Mouse (Mus musculus) embryonic facial prominence, embryonic 14.5 days (tissue): Measurements from ENCODE around the gene Efcab2. TPM values are rescaled to one million over a fixed set of nuclear protein-coding genes. Genes with fewer than 3 reads are reported as not detected.

Experiments used
- ATAC-seq: fragments of 200-750 bp; cut with Nextera tagmentation; 2 replicates; pipeline ENCODE4 v1.8.0; 2017; ENCODE audit warnings: low read depth, moderate number of reproducible peaks, moderate TSS enrichment
- DNase-seq: peaks from one replicate; pipeline ENCODE4 v3.0.0-alpha.2; 2015; ENCODE audit warnings: low spot score
- H3K27ac ChIP-seq: fragments of 300-500 bp; sonication (generic); replicated peaks from 2 replicates; pipeline ENCODE4 v1.5.1; 2014; ENCODE audit warnings: low read depth, mild to moderate bottlenecking, low read length, moderate library complexity
- H3K27me3 ChIP-seq: fragments of 300-500 bp; sonication (generic); replicated peaks from 2 replicates; pipeline ENCODE4 v1.6.1; 2014; ENCODE audit warnings: low read length; ENCODE audit not compliant: control insufficient read depth, insufficient read depth
- H3K36me3 ChIP-seq: fragments of 300-500 bp; sonication (generic); 2 replicates; pipeline ENCODE4 v1.6.1; 2014; ENCODE audit warnings: low read length, mixed read lengths; ENCODE audit not compliant: control insufficient read depth, insufficient read depth
- H3K4me1 ChIP-seq: fragments of 300-500 bp; sonication (generic); 2 replicates; pipeline ENCODE4 v1.6.1; 2014; ENCODE audit warnings: antibody characterized with exemption, low read length; ENCODE audit not compliant: control insufficient read depth, insufficient read depth
- H3K4me2 ChIP-seq: fragments of 300-500 bp; sonication (generic); 2 replicates; pipeline ENCODE4 v1.6.1; 2014; ENCODE audit warnings: low read depth, mild to moderate bottlenecking, low read length, moderate library complexity, mixed read lengths
- H3K4me3 ChIP-seq: fragments of 300-500 bp; sonication (generic); 2 replicates; pipeline ENCODE4 v1.5.1; 2014; ENCODE audit warnings: low read depth, mild to moderate bottlenecking, low read length
- H3K9ac ChIP-seq: fragments of 300-500 bp; sonication (generic); 2 replicates; pipeline ENCODE4 v1.6.1; 2014; ENCODE audit warnings: low read depth, mild to moderate bottlenecking, low read length, moderate library complexity, mixed read lengths
- H3K9me3 ChIP-seq: fragments of 300-500 bp; sonication (generic); 2 replicates; pipeline ENCODE4 v1.6.1; 2016; ENCODE audit warnings: low read length; ENCODE audit not compliant: control insufficient read depth
- WGBS: fragments of 180-500 bp; shearing (Covaris S2); extraction: QIAGEN DNeasy Blood & Tissue Kit; methylation state at CpG from one replicate; pipeline ENCODE4 v1.1.7; 2014; 5-methylcytosine and 5-hydroxymethylcytosine counted together
- polyA plus RNA-seq: library from polyadenylated mRNA; unstranded; fragments of >200 nt; fragmentation: Nextera tagmentation; extraction: Ambion mirVana; gene quantifications from 2 replicates; pipeline ENCODE4 v1.2.1, GENCODE M21; 2014

Efcab2 gene
- polyA plus RNA-seq, 1 experiment from 2014 or later: 6.7 TPM

GRCm38 (mm10) chr1:178372681-178373080 lies 33.2 kb upstream of the Efcab2 start:
- Histone ChIP-seq H3K27me3 (no peaks in the 10 kb centered on the region), H3K4me3 (no peak overlapping the region), H3K4me1 (no peaks in the 10 kb centered on the region), H3K27ac (no peak overlapping the region), H3K36me3 (no peaks in the 10 kb centered on the region), H3K4me2 (no peak overlapping the region), H3K9me3 (no peaks in the 10 kb centered on the region), H3K9ac (no peak overlapping the region)
- WGBS: 84% methylated on average over 4 of the region's 4 CpGs
- ATAC-seq: no peak
- no peak for DNase-seq

DNA sequence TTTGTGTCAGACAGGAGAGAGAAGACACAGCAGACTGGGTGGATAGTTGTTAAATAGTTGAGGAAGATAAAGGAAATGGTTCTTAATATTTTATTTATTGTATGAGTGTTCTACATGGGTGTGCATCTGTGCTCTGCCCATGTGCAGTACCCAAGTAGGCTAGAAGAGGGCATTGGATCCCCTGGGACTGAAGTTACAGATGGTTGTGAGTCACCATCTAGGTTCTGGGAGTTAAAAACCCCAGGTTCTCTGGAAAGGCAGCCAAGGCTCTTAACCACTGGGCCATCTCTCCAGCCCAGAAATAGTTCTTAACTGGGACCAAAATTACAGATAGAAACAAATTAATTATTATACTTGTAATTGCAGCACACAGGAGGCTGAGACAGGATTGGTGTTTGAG lies 30.5 kb upstream of the Efcab2 start:
- no peak overlapping the region for H3K4me3 ChIP-seq
- H3K4me2 ChIP-seq: no peak overlapping the region
- H3K9ac ChIP-seq: no peak overlapping the region
- DNase-seq: no peak
- H3K36me3 ChIP-seq: no peaks in the 10 kb centered on the region
- no peak for ATAC-seq
- H3K9me3 ChIP-seq: no peaks in the 10 kb centered on the region
- no peaks in the 10 kb centered on the region for H3K4me1 ChIP-seq
- H3K27me3 ChIP-seq: no peaks in the 10 kb centered on the region
- no peak overlapping the region for H3K27ac ChIP-seq

DNA sequence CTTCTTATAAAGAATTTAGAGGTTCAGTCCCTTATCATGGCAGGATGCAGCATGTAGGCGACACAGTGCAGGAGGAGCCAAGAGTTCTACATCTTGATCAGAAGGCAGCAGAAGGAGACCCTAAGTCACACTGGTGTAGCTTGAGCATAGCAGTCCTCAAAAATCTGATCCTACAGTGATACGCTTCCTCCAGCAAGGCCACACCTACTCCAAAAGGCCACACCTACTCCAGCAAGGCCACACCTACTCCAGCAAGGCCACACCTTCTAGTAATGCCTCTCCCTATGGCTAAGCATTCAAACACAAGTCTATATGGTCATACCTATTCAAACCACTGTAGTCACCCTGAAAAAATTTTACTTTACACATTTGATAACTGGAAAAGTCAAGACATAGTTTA lies 29.8 kb upstream of the Efcab2 start:
- Histone ChIP-seq H3K4me1 (no peaks in the 10 kb centered on the region), H3K9ac (no peak overlapping the region), H3K4me2 (no peak overlapping the region), H3K4me3 (no peak overlapping the region), H3K27me3 (no peaks in the 10 kb centered on the region), H3K36me3 (no peaks in the 10 kb centered on the region), H3K9me3 (no peaks in the 10 kb centered on the region), H3K27ac (no peak overlapping the region)
- no peak for DNase-seq
- ATAC-seq: no peak
- 88% methylated on average over 2 of the region's 2 CpGs for WGBS

DNA sequence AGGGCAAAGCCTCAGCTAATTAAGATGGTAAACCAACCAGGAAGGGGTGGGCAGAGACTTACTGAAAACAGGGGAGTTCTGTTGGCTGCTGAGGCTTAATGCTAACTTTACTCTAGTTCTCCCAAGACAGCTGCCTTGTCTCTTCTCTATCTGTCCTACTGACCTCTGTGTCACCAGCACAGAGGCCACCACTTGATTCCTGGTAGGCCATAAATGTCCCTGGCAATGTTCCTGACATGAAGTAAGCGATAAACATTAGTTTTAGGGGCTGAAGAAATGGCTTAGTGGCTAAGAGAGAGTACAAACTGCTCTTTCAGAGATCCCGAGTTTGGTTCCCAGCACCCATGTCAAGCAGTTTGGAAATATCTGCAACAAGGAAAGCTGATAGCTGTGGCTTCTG lies 29.0 kb upstream of the Efcab2 start:
- H3K9me3 ChIP-seq: no peaks in the 10 kb centered on the region

DNA sequence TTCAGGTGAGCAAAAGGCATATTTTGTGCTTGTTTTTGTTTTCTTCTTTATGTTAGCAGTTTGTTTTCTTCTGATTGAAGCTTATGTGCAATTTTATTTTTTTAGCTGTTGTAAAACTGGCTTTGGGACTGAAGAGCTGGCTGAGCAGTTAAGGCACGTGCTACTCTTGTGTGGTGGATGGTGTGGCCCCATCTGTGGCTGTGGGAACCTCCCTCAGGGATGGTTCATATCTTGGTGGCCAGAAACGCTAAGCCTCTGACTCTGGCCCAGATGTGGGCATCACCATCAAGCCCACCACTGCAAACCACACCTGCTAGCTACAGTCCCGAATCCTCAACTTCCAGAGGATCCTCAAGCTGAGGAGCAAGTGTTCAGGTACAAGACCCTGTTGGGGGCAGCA lies 27.8 kb upstream of the Efcab2 start:
- H3K36me3 ChIP-seq: no peaks in the 10 kb centered on the region
- no peak overlapping the region for H3K9ac ChIP-seq
- 75% methylated on average over 3 of the region's 3 CpGs for WGBS
- no peak overlapping the region for H3K4me3 ChIP-seq
- H3K27me3 ChIP-seq: no peaks in the 10 kb centered on the region
- H3K4me2 ChIP-seq: no peak overlapping the region
- DNase-seq (no peak), ATAC-seq (no peak)
- no peaks in the 10 kb centered on the region for H3K4me1 ChIP-seq
- no peaks in the 10 kb centered on the region for H3K9me3 ChIP-seq
- H3K27ac ChIP-seq: no peak overlapping the region

More for the DNA sequence above, 29.0 kb upstream of the Efcab2 start:
- DNase-seq: no peak
- Histone ChIP-seq H3K27me3 (no peaks in the 10 kb centered on the region), H3K36me3 (no peaks in the 10 kb centered on the region), H3K9ac (no peak overlapping the region), H3K4me2 (no peak overlapping the region), H3K4me1 (no peaks in the 10 kb centered on the region), H3K27ac (no peak overlapping the region), H3K4me3 (no peak overlapping the region)
- ATAC-seq: no peak
- 80% methylated on average over 2 of the region's 2 CpGs for WGBS

- no peaks in the 10 kb centered on the region for H3K4me1 ChIP-seq
- no peaks in the 10 kb centered on the region for H3K27me3 ChIP-seq
- no peaks in the 10 kb centered on the region for H3K36me3 ChIP-seq
- no peak overlapping the region for H3K9ac ChIP-seq
- WGBS: 89% methylated on average over 1 of the region's 1 CpGs
- H3K27ac ChIP-seq: no peak overlapping the region
- H3K4me3 ChIP-seq: no peak overlapping the region
- no peak for ATAC-seq
- no peaks in the 10 kb centered on the region for H3K9me3 ChIP-seq
- H3K4me2 ChIP-seq: no peak overlapping the region
- DNase-seq: no peak
Measured at GRCm38 (mm10) chr1:178379224-178379623, 26.7 kb upstream of the Efcab2 start.

DNA sequence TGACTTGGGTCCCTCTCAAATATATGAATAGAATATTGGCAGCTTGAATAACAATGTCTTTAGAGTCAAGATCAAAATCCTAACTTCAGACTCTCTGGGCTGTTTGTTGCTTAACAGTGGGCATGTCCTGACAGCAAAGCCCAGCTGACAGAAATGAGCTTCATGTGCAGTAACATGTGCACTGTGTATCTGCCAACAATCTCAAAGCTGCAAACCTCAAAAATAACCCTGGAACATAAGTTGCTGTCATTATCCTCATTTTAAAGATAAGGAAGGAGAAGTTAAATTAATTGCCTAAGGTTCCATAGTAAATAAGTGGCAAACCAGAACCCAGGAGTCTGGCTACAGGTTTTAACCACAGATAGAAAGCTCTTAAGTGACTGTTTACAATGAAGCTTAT lies 23.7 kb upstream of the Efcab2 start:
- Histone ChIP-seq H3K27me3 (no peaks in the 10 kb centered on the region), H3K4me2 (no peak overlapping the region), H3K9me3 (no peaks in the 10 kb centered on the region), H3K4me3 (no peak overlapping the region), H3K27ac (no peak overlapping the region), H3K36me3 (no peaks in the 10 kb centered on the region), H3K4me1 (no peaks in the 10 kb centered on the region), H3K9ac (no peak overlapping the region)
- no peak for ATAC-seq
- peak; percentile 46 for DNase-seq

- DNase-seq: no peak
- Histone ChIP-seq H3K4me3 (no peak overlapping the region), H3K36me3 (no peaks in the 10 kb centered on the region), H3K4me1 (peaks cover 5% of the 10 kb centered on the region; the same call in 1 of the 2 replicates), H3K4me2 (no peak overlapping the region), H3K27ac (no peak overlapping the region), H3K27me3 (no peaks in the 10 kb centered on the region), H3K9ac (no peak overlapping the region), H3K9me3 (no peaks in the 10 kb centered on the region)
- WGBS: 60% methylated on average over 4 of the region's 4 CpGs
- ATAC-seq: no peak
Measured at GRCm38 (mm10) chr1:178388802-178389201, 17.1 kb upstream of the Efcab2 start.

DNA sequence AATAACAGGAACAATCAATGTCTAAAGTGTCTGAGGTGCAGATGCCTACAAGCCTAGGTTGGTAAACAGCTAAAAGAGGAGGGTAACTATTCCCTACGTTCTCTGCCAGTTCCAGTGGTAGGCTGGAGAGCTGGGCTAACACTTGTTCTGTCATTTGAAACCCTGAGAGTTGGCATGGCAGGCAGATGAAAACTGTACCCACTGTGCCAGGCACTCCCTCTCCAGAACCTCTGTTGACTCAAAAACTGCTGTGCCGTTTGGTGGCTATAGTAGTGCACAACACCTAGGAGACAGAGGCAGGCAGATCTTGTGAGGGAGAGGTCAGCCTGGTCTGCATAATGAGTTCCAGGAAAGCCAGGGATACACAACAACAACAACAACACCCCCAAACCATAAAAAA lies 16.5 kb upstream of the Efcab2 start:
- Histone ChIP-seq H3K4me1 (peaks cover 5% of the 10 kb centered on the region; the same call in 1 of the 2 replicates), H3K9ac (no peak overlapping the region), H3K4me3 (no peak overlapping the region), H3K36me3 (no peaks in the 10 kb centered on the region), H3K4me2 (no peak overlapping the region), H3K9me3 (no peaks in the 10 kb centered on the region), H3K27me3 (no peaks in the 10 kb centered on the region), H3K27ac (no peak overlapping the region)
- 65% methylated on average over 2 of the region's 2 CpGs for WGBS
- ATAC-seq: no peak
- DNase-seq: no peak
